Mouse (Mus musculus) heart, embryonic 13.5 days (tissue): ENCODE measurements around the gene Tepp. TPM values are rescaled to one million over a fixed set of nuclear protein-coding genes. Genes with fewer than 3 reads are reported as not detected.

Source experiments
- ATAC-seq: fragments of 200-750 bp; cut with Nextera tagmentation; 2 replicates; pipeline ENCODE4 v1.8.0; 2017; ENCODE audit warnings: moderate TSS enrichment; ENCODE audit not compliant: insufficient number of reproducible peaks, low FRiP score, low TSS enrichment; ENCODE audit errors: extremely low read depth
- H3K27ac ChIP-seq: fragments of 300-500 bp; sonication (generic); replicated peaks from 2 replicates; pipeline ENCODE4 v1.5.1; 2015; ENCODE audit warnings: moderate library complexity, mild to moderate bottlenecking, inconsistent platforms
- H3K27me3 ChIP-seq: fragments of 300-500 bp; sonication (generic); replicated peaks from 2 replicates; pipeline ENCODE4 v1.6.1; 2015; ENCODE audit warnings: mild to moderate bottlenecking, inconsistent platforms
- H3K36me3 ChIP-seq: fragments of 300-500 bp; sonication (generic); 2 replicates; pipeline ENCODE4 v1.6.1; 2015; ENCODE audit warnings: mild to moderate bottlenecking, inconsistent platforms
- H3K4me1 ChIP-seq: fragments of 300-500 bp; sonication (generic); 2 replicates; pipeline ENCODE4 v1.6.1; 2015; ENCODE audit warnings: inconsistent platforms
- H3K4me2 ChIP-seq: fragments of 300-500 bp; sonication (generic); 2 replicates; pipeline ENCODE4 v1.6.1; 2015; ENCODE audit warnings: inconsistent platforms, mild to moderate bottlenecking, moderate library complexity
- H3K4me3 ChIP-seq: fragments of 300-500 bp; sonication (generic); 2 replicates; pipeline ENCODE4 v1.5.1; 2015; ENCODE audit warnings: moderate library complexity, mild to moderate bottlenecking, inconsistent platforms
- H3K9ac ChIP-seq: fragments of 300-500 bp; sonication (generic); 2 replicates; pipeline ENCODE4 v1.6.1; 2015; ENCODE audit warnings: inconsistent platforms, mild to moderate bottlenecking, moderate library complexity
- H3K9me3 ChIP-seq: fragments of 300-500 bp; sonication (generic); 2 replicates; pipeline ENCODE4 v1.6.1; 2016; ENCODE audit warnings: inconsistent platforms
- WGBS: fragments of 180-500 bp; shearing (Covaris S2); methylation state at CpG from one replicate; pipeline ENCODE4 v1.1.7; 2015; ENCODE audit warnings: mixed read lengths; 5-methylcytosine and 5-hydroxymethylcytosine counted together
- polyA plus RNA-seq: library from polyadenylated mRNA; unstranded; fragments of >200 nt; fragmentation: Nextera tagmentation; extraction: Ambion mirVana; gene quantifications from 2 replicates; pipeline ENCODE4 v1.2.1, GENCODE M21; 2015

Gene Tepp
- polyA plus RNA-seq, 1 experiment from 2014 or later, result 0.40 TPM

- 4% methylated on average over 15 of the region's 15 CpGs for WGBS
- 0 out of 2 replicates have a peak, but pooled peaks have one; percentile 10 for ATAC-seq
Observed at GRCm38 (mm10) chr8:95351461-95351860, 41.1 kb downstream of the Tepp start.

GRCm38 (mm10) chr8:95352151-95352870, 41.9 kb downstream of the Tepp start, which contains the start of gene Mmp15:
Gene Mmp15 (plus strand): TSS chr8:95352268.
- Histone ChIP-seq H3K9me3 (no peaks in the 10 kb centered on the region), H3K4me2 (peak within 1 kb of the TSS; percentile 84), H3K4me1 (peaks cover 74% of the 10 kb centered on the region), H3K4me3 (peak within 1 kb of the TSS; percentile 90), H3K27me3 (no peaks in the 10 kb centered on the region), H3K36me3 (peaks cover 15% of the 10 kb centered on the region), H3K27ac (peak within 1 kb of the TSS; percentile 98), H3K9ac (peak within 1 kb of the TSS; percentile 96)
- peak; percentile 68; the same call in 1 of the 2 replicates for ATAC-seq
- under 1% methylated on average over 80 of the region's 80 CpGs for WGBS

More at GRCm38 (mm10) chr8:95351461-95351860, 41.1 kb downstream of the Tepp start:
- peaks cover 72% of the 10 kb centered on the region for H3K4me1 ChIP-seq
- H3K27me3 ChIP-seq, result no peaks in the 10 kb centered on the region
- no peaks in the 10 kb centered on the region for H3K9me3 ChIP-seq
- peaks cover 15% of the 10 kb centered on the region for H3K36me3 ChIP-seq
- H3K9ac ChIP-seq, result peak overlapping the region; percentile 96
- peak overlapping the region; percentile 90 for H3K4me3 ChIP-seq
- peak overlapping the region; percentile 84 for H3K4me2 ChIP-seq
- peak overlapping the region; percentile 98 for H3K27ac ChIP-seq

GRCm38 (mm10) chr8:95352871-95353866, 42.8 kb downstream of the Tepp start:
- H3K27me3 ChIP-seq, result no peaks in the 10 kb centered on the region
- peak overlapping the region; percentile 84 for H3K4me2 ChIP-seq
- H3K4me1 ChIP-seq, result peaks cover 79% of the 10 kb centered on the region
- no peak for ATAC-seq
- peak overlapping the region; percentile 96 for H3K9ac ChIP-seq
- no peaks in the 10 kb centered on the region for H3K9me3 ChIP-seq
- peaks cover 15% of the 10 kb centered on the region for H3K36me3 ChIP-seq
- WGBS, result 2% methylated on average over 62 of the region's 62 CpGs
- peak overlapping the region; percentile 90 for H3K4me3 ChIP-seq
- peak overlapping the region; percentile 98 for H3K27ac ChIP-seq

- 54% methylated on average over 2 of the region's 2 CpGs for WGBS
- Histone ChIP-seq H3K36me3 (peaks cover 15% of the 10 kb centered on the region), H3K27ac (peak overlapping the region; percentile 98), H3K4me3 (peak overlapping the region; percentile 90), H3K4me2 (peak overlapping the region; percentile 84), H3K9me3 (no peaks in the 10 kb centered on the region), H3K27me3 (no peaks in the 10 kb centered on the region), H3K9ac (peak overlapping the region; percentile 96), H3K4me1 (peaks cover 79% of the 10 kb centered on the region)
- no peak for ATAC-seq
Observed at GRCm38 (mm10) chr8:95354606-95355005, 44.2 kb downstream of the Tepp start.

- WGBS, result 17% methylated on average over 8 of the region's 8 CpGs
- H3K27ac ChIP-seq, result peak overlapping the region; percentile 98
- no peaks in the 10 kb centered on the region for H3K27me3 ChIP-seq
- peak overlapping the region; percentile 27 for H3K4me3 ChIP-seq
- peaks cover 98% of the 10 kb centered on the region for H3K4me1 ChIP-seq
- no peak; the same call in 1 of the 2 replicates for ATAC-seq
- H3K4me2 ChIP-seq, result peak overlapping the region; percentile 84
- peak overlapping the region; percentile 73 for H3K9ac ChIP-seq
- H3K9me3 ChIP-seq, result no peaks in the 10 kb centered on the region
- peaks cover 15% of the 10 kb centered on the region for H3K36me3 ChIP-seq
Observed at GRCm38 (mm10) chr8:95358550-95359411, 48.4 kb downstream of the Tepp start.

GRCm38 (mm10) chr8:95360181-95361015, 50.0 kb downstream of the Tepp start:
- peak; percentile 12; the same call in 1 of the 2 replicates for ATAC-seq
- Histone ChIP-seq H3K9ac (peak overlapping the region; percentile 73), H3K36me3 (peaks cover 7% of the 10 kb centered on the region), H3K27me3 (no peaks in the 10 kb centered on the region), H3K4me1 (peaks cover 93% of the 10 kb centered on the region), H3K4me2 (peak overlapping the region; percentile 84), H3K27ac (peak overlapping the region; percentile 98), H3K9me3 (no peaks in the 10 kb centered on the region), H3K4me3 (peak overlapping the region; percentile 27)
- WGBS, result 11% methylated on average over 7 of the region's 7 CpGs

GRCm38 (mm10) chr8:95361016-95361341, 50.6 kb downstream of the Tepp start:
- peak overlapping the region; percentile 73 for H3K9ac ChIP-seq
- H3K9me3 ChIP-seq, result no peaks in the 10 kb centered on the region
- peaks cover 3% of the 10 kb centered on the region for H3K36me3 ChIP-seq
- peak overlapping the region; percentile 27 for H3K4me3 ChIP-seq
- no peak for ATAC-seq
- peak overlapping the region; percentile 84 for H3K4me2 ChIP-seq
- H3K27ac ChIP-seq, result peak overlapping the region; percentile 98
- WGBS, result 21% methylated on average over 3 of the region's 3 CpGs
- H3K27me3 ChIP-seq, result no peaks in the 10 kb centered on the region
- peaks cover 93% of the 10 kb centered on the region for H3K4me1 ChIP-seq

- Histone ChIP-seq H3K27me3 (no peaks in the 10 kb centered on the region), H3K9ac (peak overlapping the region; percentile 11; the same call in 1 of the 2 replicates), H3K4me1 (peaks cover 93% of the 10 kb centered on the region), H3K4me3 (no peak overlapping the region), H3K4me2 (no peak overlapping the region), H3K27ac (peak overlapping the region; percentile 98), H3K36me3 (peaks cover 15% of the 10 kb centered on the region), H3K9me3 (no peaks in the 10 kb centered on the region)
- ATAC-seq, result no peak
- 55% methylated on average over 6 of the region's 6 CpGs for WGBS
Observed at GRCm38 (mm10) chr8:95362272-95362671, 51.9 kb downstream of the Tepp start.

GRCm38 (mm10) chr8:95363849-95364248, 53.5 kb downstream of the Tepp start:
- no peaks in the 10 kb centered on the region for H3K27me3 ChIP-seq
- no peak overlapping the region for H3K4me3 ChIP-seq
- 90% methylated on average over 2 of the region's 2 CpGs for WGBS
- no peak overlapping the region for H3K9ac ChIP-seq
- no peak for ATAC-seq
- peaks cover 31% of the 10 kb centered on the region for H3K36me3 ChIP-seq
- H3K4me2 ChIP-seq, result no peak overlapping the region
- H3K9me3 ChIP-seq, result no peaks in the 10 kb centered on the region
- no peak overlapping the region for H3K27ac ChIP-seq
- H3K4me1 ChIP-seq, result peaks cover 90% of the 10 kb centered on the region
